Mouse (Mus musculus) granulocyte monocyte progenitor cell, adult 5-6 weeks (primary cell): ENCODE results near the gene Kcnmb1. TPM values are rescaled to one million over a fixed set of nuclear protein-coding genes. Genes with fewer than 3 reads are reported as not detected.

Experiments used
- ATAC-seq: replicated peaks from 2 replicates; pipeline ENCODE4 v1.8.0; 2016; ENCODE audit warnings: mild to moderate bottlenecking, moderate TSS enrichment, inconsistent platforms; ENCODE audit not compliant: poor library complexity, severe bottlenecking
- total RNA-seq, 2 experiments: library from RNA; stranded (forward) in 1 of 2; stranded (reverse) in 1 of 2; fragments of 200-712, 200-1000 nt in 1 of 2; fragments of >200 nt in 1 of 2; fragmentation: Nextera tagmentation in 1 of 2; gene quantifications; 2 replicates each; pipeline ENCODE4 v1.2.3; 2014 to 2017

The Kcnmb1 gene
- total RNA-seq, 2 experiments from 2014 or later = not detected

- ATAC-seq = no peak
These were observed 30.7 kb downstream of the Kcnmb1 start for GRCm38 (mm10) chr11:33993496-33993895.

GRCm38 (mm10) chr11:33998244-33998643, 35.4 kb downstream of the Kcnmb1 start:
- no peak for ATAC-seq

- no peak for ATAC-seq
These were observed 37.6 kb downstream of the Kcnmb1 start for GRCm38 (mm10) chr11:34000416-34000815.

- peak; percentile 76 for ATAC-seq
These were observed 39.3 kb downstream of the Kcnmb1 start for GRCm38 (mm10) chr11:34001938-34002592.

GRCm38 (mm10) chr11:34002593-34002965, 39.8 kb downstream of the Kcnmb1 start:
- ATAC-seq = no peak

GRCm38 (mm10) chr11:34007616-34008015, 44.8 kb downstream of the Kcnmb1 start:
- ATAC-seq = no peak

- ATAC-seq = peak; percentile 26
These were observed 45.4 kb downstream of the Kcnmb1 start for GRCm38 (mm10) chr11:34008214-34008613.

- ATAC-seq = peak; percentile 17
These were observed 45.9 kb downstream of the Kcnmb1 start for GRCm38 (mm10) chr11:34008702-34009101.

- peak; percentile 70 for ATAC-seq
These were observed 46.7 kb downstream of the Kcnmb1 start for GRCm38 (mm10) chr11:34009316-34010087.

- ATAC-seq = peak; percentile 67
These were observed 47.5 kb downstream of the Kcnmb1 start for GRCm38 (mm10) chr11:34010133-34010858.

- peak; percentile 57 for ATAC-seq
These were observed 48.0 kb downstream of the Kcnmb1 start for GRCm38 (mm10) chr11:34010859-34011172.

GRCm38 (mm10) chr11:34012007-34012652, 49.3 kb downstream of the Kcnmb1 start:
- ATAC-seq = peak; percentile 15

Other genes starting within 250 kb of the Kcnmb1 start
- gene Kcnip1, start 30.1 kb downstream of the Kcnmb1 start, total RNA-seq (2014; fragmentation: Nextera tagmentation) = not detected in 2 replicates
- not detected in 2 replicates for gene Kcnip1, start 30.1 kb downstream of the Kcnmb1 start, total RNA-seq (2017)
- 43.5 and 55.4 TPM in 2 replicates for gene Lcp2, start 83.9 kb downstream of the Kcnmb1 start, total RNA-seq (2014; fragmentation: Nextera tagmentation)
- 22.0 and 34.6 TPM in 2 replicates for gene Lcp2, start 83.9 kb downstream of the Kcnmb1 start, total RNA-seq (2017)
- gene 4930469K13Rik, start 135.5 kb downstream of the Kcnmb1 start, total RNA-seq (2014; fragmentation: Nextera tagmentation) = not detected in 2 replicates
- not detected in 2 replicates for gene 4930469K13Rik, start 135.5 kb downstream of the Kcnmb1 start, total RNA-seq (2017)
- gene Foxi1, start 245.1 kb downstream of the Kcnmb1 start, total RNA-seq (2014; fragmentation: Nextera tagmentation) = not detected in 2 replicates
- gene Foxi1, start 245.1 kb downstream of the Kcnmb1 start, total RNA-seq (2017) = not detected in 2 replicates